Mouse (Mus musculus) hindbrain, embryonic 14.5 days (tissue): Measurements from ENCODE around the gene Usp19. TPM values are rescaled to one million over a fixed set of nuclear protein-coding genes. Genes with fewer than 3 reads are reported as not detected.

Source experiments
- ATAC-seq: fragments of 200-750 bp; cut with Nextera tagmentation; 2 replicates; pipeline ENCODE4 v1.8.0; 2017; ENCODE audit warnings: moderate number of reproducible peaks, mild to moderate bottlenecking, moderate TSS enrichment, moderate library complexity; ENCODE audit not compliant: low FRiP score
- DNase-seq: peaks from one replicate; pipeline ENCODE4 v3.0.0-alpha.2; 2015; ENCODE audit warnings: low spot score
- H3K27ac ChIP-seq: fragments of 300-500 bp; sonication (generic); 2 replicates; pipeline ENCODE4 v1.5.1; 2014; ENCODE audit warnings: mild to moderate bottlenecking, moderate library complexity
- H3K27me3 ChIP-seq: fragments of 300-500 bp; sonication (generic); 2 replicates; pipeline ENCODE4 v1.6.1; 2014; ENCODE audit warnings: mild to moderate bottlenecking, low read length, mixed read lengths; ENCODE audit not compliant: control insufficient read depth, insufficient read depth
- H3K36me3 ChIP-seq: fragments of 300-500 bp; sonication (generic); replicated peaks from 2 replicates; pipeline ENCODE4 v1.6.1; 2014; ENCODE audit not compliant: control insufficient read depth, insufficient read depth
- H3K4me1 ChIP-seq: fragments of 300-500 bp; sonication (generic); replicated peaks from 2 replicates; pipeline ENCODE4 v1.6.1; 2014; ENCODE audit warnings: antibody characterized with exemption, low read length, mixed read lengths; ENCODE audit not compliant: control insufficient read depth, insufficient read depth
- H3K4me2 ChIP-seq: fragments of 300-500 bp; sonication (generic); replicated peaks from 2 replicates; pipeline ENCODE4 v1.6.1; 2014; ENCODE audit warnings: mild to moderate bottlenecking, moderate library complexity
- H3K4me3 ChIP-seq: fragments of 300-500 bp; sonication (generic); replicated peaks from 2 replicates; pipeline ENCODE4 v1.5.1; 2014; ENCODE audit warnings: mild to moderate bottlenecking, low read length
- H3K9ac ChIP-seq: fragments of 300-500 bp; sonication (generic); 2 replicates; pipeline ENCODE4 v1.6.1; 2014
- H3K9me3 ChIP-seq: fragments of 300-500 bp; sonication (generic); 2 replicates; pipeline ENCODE4 v1.6.1; 2016; ENCODE audit warnings: low read length; ENCODE audit not compliant: control insufficient read depth
- WGBS: fragments of 180-500 bp; shearing (Covaris S2); extraction: QIAGEN DNeasy Blood & Tissue Kit; methylation state at CpG from one replicate; pipeline ENCODE4 v1.1.7; 2014; 5-methylcytosine and 5-hydroxymethylcytosine counted together
- polyA plus RNA-seq: library from polyadenylated mRNA; unstranded; fragments of >200 nt; fragmentation: Nextera tagmentation; extraction: Ambion mirVana; gene quantifications from 2 replicates; pipeline ENCODE4 v1.2.1, GENCODE M21; 2014

The Usp19 gene
- polyA plus RNA-seq, 1 experiment from 2014 or later, result 69.7 TPM

GRCm38 (mm10) chr9:108462192-108462591 lies 28.2 kb upstream of the Usp19 start:
- 89% methylated on average over 10 of the region's 10 CpGs for WGBS
- Histone ChIP-seq H3K4me1 (peaks cover 10% of the 10 kb centered on the region), H3K9me3 (no peaks in the 10 kb centered on the region), H3K4me3 (no peak overlapping the region), H3K27ac (no peak overlapping the region), H3K36me3 (peaks cover 41% of the 10 kb centered on the region), H3K27me3 (no peaks in the 10 kb centered on the region), H3K4me2 (peak overlapping the region; percentile 96; the same call in 1 of the 2 replicates), H3K9ac (no peak overlapping the region)
- DNase-seq (no peak), ATAC-seq (no peak)

GRCm38 (mm10) chr9:108463713-108464112 lies 26.7 kb upstream of the Usp19 start:
- Histone ChIP-seq H3K9me3 (no peaks in the 10 kb centered on the region), H3K27ac (no peak overlapping the region), H3K36me3 (peaks cover 42% of the 10 kb centered on the region), H3K4me3 (no peak overlapping the region), H3K4me1 (peaks cover 10% of the 10 kb centered on the region), H3K27me3 (no peaks in the 10 kb centered on the region), H3K9ac (no peak overlapping the region), H3K4me2 (no peak overlapping the region)
- ATAC-seq (no peak), DNase-seq (no peak)
- WGBS, result 98% methylated on average over 9 of the region's 9 CpGs

GRCm38 (mm10) chr9:108466219-108466618 lies 24.2 kb upstream of the Usp19 start:
- H3K4me3 ChIP-seq, result no peak overlapping the region

GRCm38 (mm10) chr9:108469430-108469829 lies 21.0 kb upstream of the Usp19 start:
- H3K9me3 ChIP-seq, result no peaks in the 10 kb centered on the region
- H3K36me3 ChIP-seq, result peaks cover 26% of the 10 kb centered on the region
- no peak overlapping the region for H3K4me2 ChIP-seq
- no peaks in the 10 kb centered on the region for H3K27me3 ChIP-seq
- H3K9ac ChIP-seq, result no peak overlapping the region
- no peak overlapping the region for H3K27ac ChIP-seq
- H3K4me3 ChIP-seq, result no peak overlapping the region
- ATAC-seq (no peak), DNase-seq (no peak)
- no peaks in the 10 kb centered on the region for H3K4me1 ChIP-seq
- 81% methylated on average over 5 of the region's 5 CpGs for WGBS

More at GRCm38 (mm10) chr9:108466219-108466618, 24.2 kb upstream of the Usp19 start:
- DNase-seq, result no peak
- no peak for ATAC-seq
- H3K27ac ChIP-seq, result no peak overlapping the region
- peaks cover 42% of the 10 kb centered on the region for H3K36me3 ChIP-seq
- no peak overlapping the region for H3K9ac ChIP-seq
- no peaks in the 10 kb centered on the region for H3K9me3 ChIP-seq
- peaks cover 7% of the 10 kb centered on the region for H3K4me1 ChIP-seq
- H3K4me2 ChIP-seq, result no peak overlapping the region
- no peaks in the 10 kb centered on the region for H3K27me3 ChIP-seq
- 95% methylated on average over 2 of the region's 2 CpGs for WGBS

- H3K9me3 ChIP-seq, result no peaks in the 10 kb centered on the region
- no peak overlapping the region for H3K9ac ChIP-seq
- no peak overlapping the region for H3K4me2 ChIP-seq
- no peak overlapping the region for H3K27ac ChIP-seq
- H3K27me3 ChIP-seq, result no peaks in the 10 kb centered on the region
- ATAC-seq (no peak), DNase-seq (no peak)
- no peaks in the 10 kb centered on the region for H3K4me1 ChIP-seq
- 82% methylated on average over 4 of the region's 4 CpGs for WGBS
- no peak overlapping the region for H3K4me3 ChIP-seq
- H3K36me3 ChIP-seq, result peaks cover 22% of the 10 kb centered on the region
Measured at GRCm38 (mm10) chr9:108469845-108470244, 20.6 kb upstream of the Usp19 start.

GRCm38 (mm10) chr9:108474528-108474927 lies 15.9 kb upstream of the Usp19 start:
- WGBS, result 75% methylated on average over 1 of the region's 1 CpGs
- no peak for ATAC-seq
- H3K9ac ChIP-seq, result no peak overlapping the region
- H3K4me3 ChIP-seq, result no peak overlapping the region
- H3K27me3 ChIP-seq, result no peaks in the 10 kb centered on the region
- no peak overlapping the region for H3K4me2 ChIP-seq
- no peak overlapping the region for H3K27ac ChIP-seq
- no peak for DNase-seq
- peaks cover 10% of the 10 kb centered on the region for H3K4me1 ChIP-seq
- H3K36me3 ChIP-seq, result no peaks in the 10 kb centered on the region
- no peaks in the 10 kb centered on the region for H3K9me3 ChIP-seq

GRCm38 (mm10) chr9:108478638-108479156 lies 11.7 kb upstream of the Usp19 start:
- Histone ChIP-seq H3K36me3 (no peaks in the 10 kb centered on the region; the same call in 1 of the 2 replicates), H3K9ac (peak overlapping the region; percentile 24; the same call in 1 of the 2 replicates), H3K4me2 (peak overlapping the region; percentile 51), H3K27ac (peak overlapping the region; percentile 63; the same call in 1 of the 2 replicates), H3K4me1 (peaks cover 10% of the 10 kb centered on the region), H3K9me3 (no peaks in the 10 kb centered on the region), H3K4me3 (peak overlapping the region; percentile 34), H3K27me3 (no peaks in the 10 kb centered on the region)
- peak; percentile 64 for DNase-seq
- WGBS, result under 1% methylated on average over 20 of the region's 20 CpGs
- ATAC-seq, result peak; percentile 25; the same call in 1 of the 2 replicates

- H3K4me3 ChIP-seq, result peak overlapping the region; percentile 34
- ATAC-seq, result no peak; the same call in 1 of the 2 replicates
- no peaks in the 10 kb centered on the region for H3K9me3 ChIP-seq
Measured at GRCm38 (mm10) chr9:108479241-108479640, 11.2 kb upstream of the Usp19 start.

GRCm38 (mm10) chr9:108479721-108480351 lies 10.6 kb upstream of the Usp19 start, which contains the start of gene Lamb2:
Gene Lamb2 (plus strand): TSS chr9:108479736.
- peak; percentile 85 for DNase-seq
- peak within 1 kb of the TSS; percentile 53 for H3K4me2 ChIP-seq
- no peaks in the 10 kb centered on the region; the same call in 1 of the 2 replicates for H3K36me3 ChIP-seq
- peak within 1 kb of the TSS; percentile 63; the same call in 1 of the 2 replicates for H3K27ac ChIP-seq
- no peaks in the 10 kb centered on the region for H3K27me3 ChIP-seq
- H3K4me1 ChIP-seq, result peaks cover 10% of the 10 kb centered on the region
- peak; percentile 41; the same call in 1 of the 2 replicates for ATAC-seq
- 18% methylated on average over 10 of the region's 10 CpGs for WGBS
- no peaks in the 10 kb centered on the region for H3K9me3 ChIP-seq
- peak within 1 kb of the TSS; percentile 51 for H3K9ac ChIP-seq
- peak within 1 kb of the TSS; percentile 34 for H3K4me3 ChIP-seq

More at GRCm38 (mm10) chr9:108479241-108479640, 11.2 kb upstream of the Usp19 start:
- Histone ChIP-seq H3K4me1 (peaks cover 10% of the 10 kb centered on the region), H3K36me3 (no peaks in the 10 kb centered on the region; the same call in 1 of the 2 replicates), H3K27me3 (no peaks in the 10 kb centered on the region), H3K27ac (no peak overlapping the region), H3K9ac (0 out of 2 replicates have a peak overlapping the region, but pooled peaks have one; percentile 14), H3K4me2 (peak overlapping the region; percentile 51)
- no peak for DNase-seq
- 31% methylated on average over 11 of the region's 11 CpGs for WGBS
